Mouse (Mus musculus) cerebellum, postnatal 10 days (tissue): ENCODE data around the gene Pik3c2b.
A peak's percentile ranks its signal among the peaks of the same experiment; 100 is the strongest.

Experiments used
- DNase-seq, 2 experiments: peaks; one replicate each; pipeline ENCODE4 v3.0.0; 2021; ENCODE audit warnings: mixed read lengths in 2 of 2

Pik3c2b gene

DNA sequence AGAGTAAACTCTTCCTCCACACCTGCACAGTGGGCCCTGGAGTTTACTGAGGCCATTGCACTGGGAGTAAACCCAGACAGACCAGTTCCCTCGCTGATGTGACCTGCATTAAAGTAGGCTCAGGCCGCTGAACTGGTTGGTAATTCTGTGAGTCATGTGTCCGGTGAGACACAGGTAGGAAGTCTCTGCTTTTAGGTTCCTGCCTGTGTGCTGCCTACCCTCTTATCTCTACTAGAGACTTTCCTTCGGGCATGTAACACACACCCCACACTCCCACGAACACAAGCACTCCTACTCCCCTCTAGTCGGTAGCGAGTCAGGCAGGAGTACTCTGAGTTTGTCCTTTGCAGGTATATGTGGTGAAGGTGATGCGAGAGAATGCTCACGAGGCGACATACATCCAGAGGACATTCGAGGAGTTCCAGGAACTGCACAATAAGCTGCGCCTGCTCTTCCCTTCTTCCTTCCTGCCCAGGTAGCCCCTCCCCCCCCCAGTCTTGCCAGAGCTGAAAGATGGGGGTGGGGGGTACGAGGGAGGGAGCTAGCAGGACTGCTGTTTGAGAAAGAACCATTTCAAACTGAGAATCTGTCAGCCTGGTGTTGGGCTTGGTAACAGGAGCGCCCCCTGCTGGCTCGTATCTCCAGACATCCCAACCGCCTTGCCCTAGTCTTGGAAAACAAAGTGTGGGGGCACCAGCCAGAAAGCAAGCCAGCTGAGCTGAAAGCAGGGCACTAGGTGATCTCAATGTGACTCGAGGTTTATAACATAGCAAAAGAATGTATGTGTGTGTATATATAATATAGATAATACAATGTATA, 55.7 kb downstream of the Pik3c2b start:
- peak; percentile 87 to 90 for DNase-seq

DNA sequence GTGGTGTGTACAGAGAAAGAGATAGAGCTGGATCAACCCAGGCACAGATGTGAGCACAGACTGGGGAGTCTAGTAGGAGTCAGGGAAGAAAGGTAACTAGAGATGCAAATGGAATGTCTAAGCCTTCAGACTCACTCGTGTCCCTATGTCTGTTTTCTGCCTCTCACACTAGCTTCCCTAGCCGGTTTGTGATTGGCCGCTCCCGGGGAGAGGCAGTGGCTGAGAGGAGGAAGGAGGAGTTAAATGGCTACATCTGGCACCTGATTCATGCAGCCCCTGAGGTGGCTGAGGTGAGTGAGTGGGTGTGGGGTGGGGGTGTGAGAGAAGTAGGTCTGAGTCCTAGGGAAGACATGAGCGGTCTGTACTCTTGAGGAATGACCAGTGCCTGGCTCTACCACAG, 56.6 kb downstream of the Pik3c2b start:
- DNase-seq, result no peak

DNA sequence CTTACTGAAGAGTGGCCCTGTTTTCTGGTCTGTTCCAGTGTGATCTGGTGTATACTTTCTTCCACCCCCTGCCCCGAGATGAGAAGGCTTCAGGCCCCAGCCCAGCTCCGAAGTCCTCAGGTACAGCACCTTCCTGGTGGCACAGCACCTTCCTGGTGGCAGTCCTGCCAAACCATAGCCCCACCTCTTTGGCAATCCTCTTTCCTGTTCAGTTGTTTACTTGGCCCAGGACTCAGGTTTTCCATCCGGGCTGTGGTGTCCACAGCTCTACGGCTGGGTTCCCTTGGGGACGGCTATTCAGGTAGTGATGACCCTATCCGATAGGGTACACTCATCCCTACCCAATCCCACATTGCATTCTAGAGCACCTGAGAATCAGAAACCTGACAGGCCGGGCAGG, 57.8 kb downstream of the Pik3c2b start:
- DNase-seq, result no peak

DNA sequence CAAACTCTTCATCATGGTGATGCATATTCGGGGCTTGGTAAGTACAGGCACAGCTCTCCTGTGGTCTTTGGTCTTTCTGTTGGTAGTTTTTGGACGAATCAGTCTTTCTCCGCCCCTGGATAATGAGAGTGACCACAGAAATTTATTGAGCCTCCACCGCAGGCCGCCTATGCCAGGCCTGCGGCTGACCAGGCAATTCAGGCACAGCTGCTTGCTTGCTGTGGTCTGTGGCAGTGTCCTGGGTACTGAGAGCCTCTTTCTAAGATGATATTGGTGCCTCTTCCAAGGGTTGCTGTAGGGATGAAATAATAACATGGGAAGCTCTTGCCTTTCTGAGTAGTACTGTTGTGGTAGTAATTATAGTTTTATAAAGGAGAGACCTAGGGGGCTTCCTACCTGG, 58.4 kb downstream of the Pik3c2b start:
- no peak for DNase-seq

DNA sequence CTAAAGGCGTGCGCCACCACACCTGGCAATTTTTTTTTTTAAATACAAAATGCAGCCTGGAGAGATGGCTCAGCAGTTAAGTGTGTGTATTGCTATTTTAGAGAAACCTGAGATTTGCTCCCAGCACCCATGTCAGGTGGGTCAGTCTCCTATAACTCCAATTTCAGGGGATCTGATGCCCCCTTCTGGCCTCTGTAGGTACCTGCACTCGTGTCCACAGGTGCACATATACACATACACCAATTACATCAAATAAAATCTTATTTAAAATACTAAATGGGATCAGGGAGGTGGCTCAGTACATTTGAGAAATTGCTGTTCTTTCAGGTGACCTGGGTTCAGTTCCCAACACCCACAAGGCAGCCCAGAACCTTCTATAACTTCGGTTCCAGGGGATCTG, 70.6 kb downstream of the Pik3c2b start:
- no peak for DNase-seq

DNA sequence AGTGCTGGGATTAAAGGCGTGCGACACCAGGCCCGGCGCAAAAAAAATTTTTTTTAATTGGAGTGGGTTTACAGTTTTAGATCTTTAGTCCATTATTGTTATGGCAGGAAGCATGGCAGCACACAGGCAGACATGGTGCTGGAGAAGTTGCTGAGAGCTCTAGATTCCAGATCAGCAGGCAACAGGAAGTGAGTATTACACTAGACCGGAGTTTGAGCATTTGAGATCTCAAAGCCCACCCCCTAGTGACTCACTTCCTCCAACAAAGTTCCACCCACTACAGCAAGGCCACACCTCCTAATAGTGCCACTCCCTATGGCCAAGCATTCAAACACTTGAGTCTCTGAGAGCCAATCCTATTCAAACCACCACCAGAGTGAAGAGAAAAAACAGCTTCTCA, 72.7 kb downstream of the Pik3c2b start:
- no peak for DNase-seq

DNA sequence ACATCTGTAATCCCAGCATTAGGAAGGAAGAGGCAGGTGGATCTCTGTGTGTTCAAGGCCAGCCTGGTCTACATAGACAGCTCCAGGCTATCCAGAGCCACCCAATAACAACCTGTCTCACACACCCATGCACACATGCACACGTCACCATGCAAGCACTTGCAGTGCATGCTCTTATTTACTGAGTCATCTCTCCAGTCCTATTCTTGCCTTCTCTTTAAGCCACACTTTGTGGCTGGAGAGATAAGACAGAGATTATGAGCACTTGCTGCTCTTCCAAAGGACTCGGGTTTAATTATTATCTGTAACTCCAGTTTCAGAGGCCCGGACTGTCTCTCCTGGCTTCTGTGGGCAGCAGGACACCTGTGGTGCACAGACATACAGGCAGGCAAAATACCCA, 73.4 kb downstream of the Pik3c2b start:
- DNase-seq, result no peak

DNA sequence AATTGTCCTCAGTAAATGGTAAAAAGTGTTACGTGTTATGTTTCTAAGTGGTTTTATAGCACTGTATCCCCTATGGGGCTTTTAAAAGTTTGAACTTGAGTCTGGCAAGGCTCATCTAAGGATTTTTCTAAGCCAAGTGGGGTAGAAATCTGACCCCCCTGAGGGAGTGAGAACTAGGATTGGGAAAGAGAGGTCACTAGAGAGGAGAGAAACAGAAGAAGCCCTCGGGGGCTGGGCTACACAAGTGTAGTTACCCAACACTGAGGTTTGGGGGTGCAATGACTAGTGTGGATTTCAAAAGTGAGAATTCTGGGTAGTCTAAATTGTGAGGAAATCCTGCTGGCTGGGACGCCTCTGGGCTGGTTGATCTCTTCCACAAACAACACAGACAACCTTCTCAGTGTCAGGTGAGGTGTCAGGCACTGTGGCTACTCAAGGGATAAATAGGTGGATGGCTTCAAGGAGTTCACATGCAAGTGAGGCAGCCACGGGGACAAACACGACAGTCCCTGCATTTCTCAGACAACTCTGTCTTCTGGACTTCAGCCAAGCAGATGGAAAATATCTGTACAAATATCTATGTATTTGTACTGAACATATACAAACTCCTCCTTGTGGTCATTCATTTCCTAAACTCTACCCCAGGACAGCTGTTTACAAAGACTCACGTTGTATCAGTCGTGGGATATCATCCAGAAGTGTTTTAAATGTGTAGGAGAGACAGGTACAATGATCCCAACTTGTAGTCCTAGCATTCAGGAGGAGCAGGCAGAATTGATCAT, 74.7 kb downstream of the Pik3c2b start:
- no peak for DNase-seq

DNA sequence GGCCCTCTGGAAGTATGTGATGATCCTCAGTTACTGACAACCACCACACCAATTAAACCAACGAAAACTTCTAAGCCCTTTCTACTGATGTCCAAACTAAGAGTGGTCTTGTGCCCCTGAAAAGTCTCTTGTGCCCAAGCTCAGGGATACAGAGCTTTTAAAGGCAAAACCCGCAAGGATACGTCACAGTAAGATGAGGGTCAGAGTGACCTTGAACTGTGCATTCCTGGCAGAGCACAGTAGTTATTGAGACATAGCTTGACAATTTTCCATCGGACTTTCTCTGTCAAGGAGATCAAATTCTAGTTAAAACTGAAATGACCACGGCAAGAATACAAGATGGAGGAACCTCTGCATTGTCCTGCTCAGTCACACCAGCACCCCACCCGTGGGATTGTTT, 75.8 kb downstream of the Pik3c2b start:
- DNase-seq, result no peak

DNA sequence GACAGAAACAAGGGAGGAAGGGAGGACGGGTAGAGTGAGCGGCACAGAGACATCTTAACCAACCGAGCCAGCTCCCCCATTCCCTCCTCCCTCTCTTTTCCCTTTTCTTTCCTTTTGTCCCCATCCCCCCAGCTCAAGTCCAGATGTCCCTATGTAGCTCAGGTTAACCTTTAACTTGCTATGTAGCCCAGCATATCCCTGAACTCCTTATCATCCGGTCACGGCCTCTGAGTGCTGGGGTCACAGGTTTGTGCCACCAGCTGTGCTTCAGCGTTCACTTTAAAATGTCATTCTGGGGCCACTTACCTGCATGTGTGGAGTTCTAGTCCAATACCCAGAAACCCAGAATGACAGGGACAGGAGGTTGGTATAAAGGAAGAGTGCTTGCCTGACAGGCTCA, 78.7 kb downstream of the Pik3c2b start:
- no peak for DNase-seq

DNA sequence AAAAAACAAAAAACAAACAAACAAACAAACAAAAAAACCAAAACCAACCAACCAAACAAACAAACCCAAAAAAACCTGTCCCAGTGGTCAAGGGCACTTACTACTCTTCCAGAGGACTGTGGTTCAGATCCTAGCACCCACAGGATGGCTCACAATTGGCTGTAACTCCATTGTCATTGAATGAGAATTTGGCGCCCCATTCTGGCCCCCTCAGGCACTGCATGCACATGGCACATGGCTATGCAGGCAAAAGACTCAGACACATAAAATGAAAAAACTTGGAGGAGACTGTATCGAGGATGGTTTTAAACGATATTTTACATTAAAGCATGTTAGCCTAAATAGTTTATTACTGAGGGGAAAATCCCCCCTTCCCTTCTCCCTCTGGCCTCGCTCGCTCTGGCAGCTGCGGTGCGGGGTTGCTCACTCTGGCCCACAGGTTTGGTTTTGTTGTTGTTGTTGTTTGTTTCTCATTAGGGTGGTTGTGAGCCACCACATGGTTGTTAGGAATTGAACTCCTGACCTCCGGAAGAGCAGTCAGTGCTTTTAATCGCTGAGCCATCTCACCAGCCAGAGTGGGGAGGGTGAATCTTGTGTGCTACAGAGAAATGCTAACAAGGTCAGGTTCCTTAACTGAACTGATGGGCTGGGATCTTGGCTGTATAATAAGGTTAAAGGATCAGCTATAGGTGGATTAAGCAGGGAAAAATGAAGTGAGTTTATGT, 80.3 kb downstream of the Pik3c2b start:
- DNase-seq, result peak; percentile 36 to 38

DNA sequence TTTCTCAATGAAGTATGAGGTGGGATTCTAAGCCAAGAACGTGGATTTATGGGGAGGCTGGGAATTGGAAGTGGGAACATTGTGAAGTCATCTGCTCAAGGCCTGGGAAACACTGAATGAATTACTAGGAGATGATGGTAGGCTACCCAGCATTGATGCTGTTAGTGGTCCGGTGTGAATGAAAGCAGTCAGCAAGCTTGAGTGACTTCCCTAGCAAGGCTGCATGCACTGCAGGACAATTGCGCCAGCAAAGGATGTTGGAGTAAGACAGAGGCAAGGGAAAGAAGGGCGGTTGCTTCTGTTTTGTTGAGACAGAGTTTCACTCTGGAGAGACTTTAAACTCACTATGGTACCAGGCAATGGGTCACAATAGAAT, 80.9 kb downstream of the Pik3c2b start:
- DNase-seq, result no peak

DNA sequence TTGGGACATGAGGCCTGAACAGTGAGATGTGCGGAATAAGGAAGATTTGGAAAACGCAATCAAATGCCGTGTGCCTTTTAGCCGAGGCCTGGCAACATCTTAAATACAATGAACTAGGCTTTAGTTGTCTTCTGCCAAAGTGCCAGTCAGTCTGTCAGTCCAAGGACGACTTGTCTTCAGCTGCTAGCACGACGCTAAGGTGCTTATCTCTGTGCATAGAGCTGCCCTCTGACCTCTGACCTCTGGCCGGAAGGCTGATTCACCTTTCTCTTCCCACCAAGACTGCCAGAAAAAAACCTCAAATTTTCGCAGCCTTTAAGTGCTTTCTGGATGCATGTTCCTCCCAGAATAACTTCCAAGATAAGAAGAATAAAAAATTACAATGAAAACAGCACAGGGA, 81.9 kb downstream of the Pik3c2b start:
- no peak for DNase-seq

DNA sequence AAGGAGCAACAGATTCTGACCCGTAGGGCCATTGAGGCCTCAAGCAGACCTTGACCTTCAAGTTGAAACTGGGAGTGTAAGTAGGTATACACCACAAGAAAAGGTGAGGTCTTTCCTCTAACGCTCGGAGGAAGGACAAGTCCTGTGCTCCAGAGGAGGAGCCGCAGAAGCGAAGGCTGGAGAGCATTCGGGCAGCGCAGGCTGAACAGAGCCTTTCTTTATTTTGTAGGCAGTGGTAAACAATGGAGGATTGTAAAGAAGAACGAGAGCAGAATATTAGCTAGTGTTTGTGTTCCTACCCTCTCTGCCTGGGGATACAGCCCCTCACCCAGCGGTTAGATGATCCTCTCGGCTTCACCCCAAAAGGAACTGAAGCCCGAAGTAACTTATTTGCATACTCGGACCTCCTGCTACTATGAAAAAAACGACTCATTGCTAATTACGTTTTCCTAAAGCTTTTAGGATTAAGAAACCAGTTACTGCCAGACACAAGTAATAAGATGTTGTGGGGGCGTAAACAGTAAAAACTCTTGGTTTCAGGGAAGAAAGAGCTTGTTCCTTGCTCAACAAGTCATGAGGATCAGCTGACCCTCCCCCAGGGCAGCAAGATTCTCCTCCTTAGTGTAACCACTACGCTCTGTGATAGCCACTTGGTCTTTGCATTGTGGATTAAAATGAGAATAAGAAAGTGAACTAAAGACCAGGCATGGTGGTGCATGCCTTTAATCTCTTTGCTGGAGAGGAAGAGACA, 84.2 kb downstream of the Pik3c2b start:
- no peak for DNase-seq

DNA sequence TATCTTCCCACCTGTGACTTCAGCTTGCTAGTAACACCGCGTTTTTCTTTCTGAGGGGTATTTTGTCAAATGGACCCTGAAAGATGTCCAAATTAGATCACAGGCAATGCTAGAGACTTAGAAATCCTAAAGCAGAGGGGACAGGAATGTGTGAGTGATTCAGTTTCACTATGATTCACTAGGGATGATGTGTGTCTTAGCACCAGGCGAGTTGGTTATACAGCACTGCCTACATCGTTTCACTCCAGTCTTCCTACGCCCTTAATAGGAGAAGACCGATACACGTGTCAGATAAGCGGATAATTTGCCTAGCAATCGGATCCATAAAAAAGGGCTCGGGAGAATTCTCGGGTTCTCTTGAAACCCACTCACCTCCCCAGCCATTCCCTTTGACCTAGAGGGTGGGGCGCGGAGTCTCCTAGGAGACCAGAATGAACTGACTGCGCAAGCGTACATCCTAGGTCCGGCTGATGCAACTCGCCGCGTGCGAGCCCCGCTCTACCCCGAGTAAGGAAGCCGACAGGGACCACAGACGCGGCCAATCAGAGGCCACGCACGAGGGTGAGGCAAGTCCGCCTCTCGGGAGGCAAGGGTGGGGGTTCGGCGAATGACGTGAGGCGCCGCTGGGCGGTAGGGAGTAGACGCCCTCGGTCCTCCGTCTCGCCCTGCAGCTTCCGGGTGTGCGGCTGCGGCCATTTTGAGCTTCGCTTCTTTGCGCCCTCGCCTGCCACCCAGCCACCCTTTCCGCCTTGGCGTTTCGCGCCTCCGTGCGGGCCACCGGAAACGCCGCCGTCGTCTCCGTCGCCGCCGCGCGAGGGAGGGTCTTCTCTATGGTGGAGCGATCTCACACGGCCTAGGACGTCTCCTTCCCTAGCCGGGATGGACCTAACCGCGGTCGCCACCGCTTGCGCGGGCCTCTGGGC, 85.4 kb downstream of the Pik3c2b start, which contains the start of gene Ppp1r15b:
Gene Ppp1r15b (plus strand): TSS at position 506 of the 923 bp plus-strand sequence.
- peak; percentile 97 to 99 for DNase-seq

DNA sequence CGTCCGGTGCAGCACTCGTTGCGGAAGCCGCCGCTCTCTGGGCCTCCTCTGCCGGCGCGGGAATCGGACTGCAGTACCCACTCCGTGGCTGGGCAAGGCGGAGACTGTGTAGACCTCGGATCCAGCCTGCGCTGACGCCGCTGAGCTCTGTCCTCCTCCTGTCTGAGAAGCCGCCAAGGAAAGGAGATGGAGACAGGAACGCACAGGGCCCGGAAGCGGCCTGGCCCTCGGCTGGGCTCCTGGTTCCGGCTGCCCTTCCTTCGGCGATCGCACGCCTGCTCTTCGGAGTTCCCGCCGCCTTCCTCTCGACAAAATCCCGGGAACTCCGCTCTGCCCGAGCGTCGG, 86.1 kb downstream of the Pik3c2b start:
- DNase-seq, result no peak

DNA sequence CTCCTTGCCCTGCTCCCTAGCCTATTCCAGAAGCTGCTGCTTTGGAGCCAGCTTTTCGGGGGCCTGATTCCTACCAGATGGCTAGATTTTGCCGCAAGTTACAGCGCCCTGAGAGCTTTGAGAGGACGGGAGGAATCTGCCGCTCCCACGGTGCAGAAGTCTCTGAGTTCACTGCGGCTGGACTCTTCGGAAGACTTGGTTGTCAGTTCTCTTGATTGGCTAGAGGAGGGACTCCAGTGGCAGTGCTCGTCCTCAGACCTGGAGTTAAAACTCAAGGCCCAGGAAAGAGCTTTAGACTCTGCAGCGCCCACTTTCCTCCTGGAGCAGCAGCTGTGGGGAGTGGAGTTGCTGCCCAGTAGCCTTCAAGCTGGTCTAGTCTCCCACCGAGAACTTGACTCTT, 86.5 kb downstream of the Pik3c2b start:
- peak in 1 of 2 experiments; percentile 38 for DNase-seq

DNA sequence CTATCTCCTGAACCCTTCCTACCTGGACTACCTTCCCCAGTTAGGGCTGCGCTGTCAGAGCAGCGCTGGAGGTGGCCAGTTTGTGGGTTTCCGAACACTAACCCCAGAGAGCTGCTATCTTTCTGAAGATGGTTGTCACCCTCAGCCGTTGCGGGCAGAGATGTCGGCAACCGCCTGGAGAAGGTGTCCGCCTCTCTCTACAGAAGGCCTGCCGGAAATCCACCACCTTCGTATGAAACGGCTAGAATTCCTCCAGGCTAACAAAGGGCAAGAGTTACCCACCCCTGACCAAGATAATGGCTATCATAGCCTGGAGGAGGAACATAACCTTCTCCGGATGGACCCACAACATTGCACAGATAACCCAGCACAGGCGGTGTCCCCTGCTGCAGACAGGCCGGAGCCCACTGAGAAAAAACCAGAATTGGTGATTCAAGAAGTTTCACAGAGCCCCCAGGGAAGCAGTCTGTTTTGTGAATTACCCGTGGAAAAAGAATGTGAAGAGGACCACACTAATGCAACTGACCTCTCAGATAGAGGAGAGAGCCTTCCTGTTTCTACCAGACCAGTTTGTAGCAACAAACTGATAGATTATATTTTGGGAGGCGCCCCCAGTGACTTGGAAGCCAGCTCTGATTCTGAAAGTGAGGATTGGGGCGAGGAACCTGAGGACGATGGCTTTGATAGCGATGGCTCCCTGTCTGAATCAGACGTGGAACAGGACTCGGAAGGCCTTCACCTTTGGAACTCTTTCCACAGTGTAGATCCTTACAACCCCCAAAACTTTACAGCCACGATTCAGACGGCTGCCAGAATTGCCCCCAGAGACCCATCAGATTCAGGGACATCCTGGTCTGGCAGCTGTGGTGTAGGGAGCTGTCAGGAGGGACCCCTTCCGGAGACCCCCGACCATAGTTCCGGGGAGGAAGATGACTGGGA, 87.2 kb downstream of the Pik3c2b start:
- DNase-seq, result peak; percentile 23 to 28

DNA sequence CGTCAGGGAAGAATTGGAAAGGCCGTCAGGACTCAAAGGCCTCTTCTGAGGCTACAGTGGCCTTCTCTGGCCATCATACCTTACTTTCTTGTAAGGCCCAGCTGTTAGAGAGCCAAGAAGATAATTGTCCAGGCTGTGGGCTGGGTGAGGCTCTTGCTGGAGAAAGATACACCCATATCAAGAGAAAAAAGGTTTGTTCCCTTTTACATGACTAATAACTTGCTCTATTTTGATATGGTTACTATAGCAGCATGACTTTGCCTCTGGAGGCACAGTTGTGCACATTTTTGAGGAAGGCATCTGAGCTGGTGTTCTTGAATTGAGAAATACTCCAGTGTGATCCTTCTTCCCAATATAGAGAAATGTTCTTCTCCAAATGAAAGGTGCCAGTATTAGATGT, 88.0 kb downstream of the Pik3c2b start:
- DNase-seq, result no peak

DNA sequence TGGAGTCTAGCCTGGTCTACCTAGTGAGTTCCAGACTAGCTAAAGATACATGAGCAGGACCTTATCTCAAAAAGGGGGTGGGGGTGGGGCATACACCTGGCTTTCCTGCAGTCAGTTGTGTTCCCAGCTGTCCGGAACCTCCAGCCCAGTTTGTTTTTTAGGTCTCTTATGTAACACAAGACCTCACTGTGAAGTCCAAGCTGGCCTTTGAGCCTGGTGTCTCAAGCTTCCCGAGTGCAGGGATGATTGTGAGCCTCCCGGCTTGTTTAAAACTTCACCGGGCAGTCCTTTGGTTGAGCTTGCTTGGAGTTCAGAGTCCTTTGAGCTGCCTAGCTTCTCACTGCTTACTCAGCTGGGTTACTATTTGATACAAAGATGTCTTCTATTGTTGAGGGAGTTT, 88.6 kb downstream of the Pik3c2b start:
- DNase-seq, result no peak

DNA sequence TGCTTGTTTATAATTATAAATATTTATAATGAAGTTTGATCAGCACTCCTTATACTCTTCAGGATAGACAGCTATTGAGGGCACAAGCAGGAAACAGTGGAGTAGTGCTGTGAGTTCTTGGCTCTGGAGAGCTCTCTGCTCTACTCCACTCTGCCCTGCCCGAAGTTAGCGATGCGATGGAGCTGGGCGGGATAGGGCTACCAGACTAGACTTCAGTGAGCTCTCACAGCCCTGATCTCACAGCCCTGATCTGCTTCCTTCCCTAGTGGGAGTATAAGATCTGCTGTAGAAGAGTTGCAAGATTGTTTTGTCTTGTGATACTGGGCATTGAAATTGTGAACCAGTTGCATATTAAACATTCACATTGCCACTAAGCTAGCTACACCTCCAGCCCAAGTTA, 89.4 kb downstream of the Pik3c2b start:
- DNase-seq, result no peak
